Mouse (Mus musculus) heart, embryonic 11.5 days (tissue): Measurements from ENCODE around the gene Csf3. TPM values are rescaled to one million over a fixed set of nuclear protein-coding genes. Genes with fewer than 3 reads are reported as not detected.

ENCODE experiments used
- ATAC-seq: fragments of 200-750 bp; cut with Nextera tagmentation; replicated peaks from 2 replicates; pipeline ENCODE4 v1.8.0; 2017; ENCODE audit warnings: moderate library complexity; ENCODE audit not compliant: insufficient number of reproducible peaks, low FRiP score, low TSS enrichment
- H3K27ac ChIP-seq: fragments of 300-500 bp; sonication (generic); 2 replicates; pipeline ENCODE4 v1.5.1; 2014; ENCODE audit warnings: mild to moderate bottlenecking, low read depth, low read length
- H3K27me3 ChIP-seq: fragments of 300-500 bp; sonication (generic); 2 replicates; pipeline ENCODE4 v1.6.1; 2014; ENCODE audit warnings: mild to moderate bottlenecking, low read length, mixed read lengths; ENCODE audit not compliant: control insufficient read depth, insufficient read depth
- H3K36me3 ChIP-seq: fragments of 300-500 bp; sonication (generic); 2 replicates; pipeline ENCODE4 v1.6.1; 2014; ENCODE audit warnings: mild to moderate bottlenecking, low read length, moderate library complexity, mixed read lengths; ENCODE audit not compliant: control insufficient read depth, insufficient read depth
- H3K4me1 ChIP-seq: fragments of 300-500 bp; sonication (generic); 2 replicates; pipeline ENCODE4 v1.6.1; 2014; ENCODE audit warnings: low read length; ENCODE audit not compliant: control insufficient read depth, insufficient read depth
- H3K4me2 ChIP-seq: fragments of 300-500 bp; sonication (generic); 2 replicates; pipeline ENCODE4 v1.6.1; 2014; ENCODE audit warnings: mild to moderate bottlenecking, moderate library complexity
- H3K4me3 ChIP-seq: fragments of 300-500 bp; sonication (generic); 2 replicates; pipeline ENCODE4 v1.5.1; 2014; ENCODE audit warnings: low read depth, low read length
- H3K9ac ChIP-seq: fragments of 300-500 bp; sonication (generic); 2 replicates; pipeline ENCODE4 v1.6.1; 2014; ENCODE audit warnings: mild to moderate bottlenecking, low read depth, low read length, moderate library complexity
- H3K9me3 ChIP-seq: fragments of 300-500 bp; sonication (generic); replicated peaks from 2 replicates; pipeline ENCODE4 v1.6.1; 2016; ENCODE audit warnings: low read length; ENCODE audit not compliant: control insufficient read depth
- WGBS: fragments of 180-500 bp; shearing (Covaris S2); extraction: QIAGEN DNeasy Blood & Tissue Kit; methylation state at CpG from one replicate; pipeline ENCODE4 v1.1.7; 2014; ENCODE audit not compliant: insufficient replicate concordance; 5-methylcytosine and 5-hydroxymethylcytosine counted together
- polyA plus RNA-seq: library from polyadenylated mRNA; unstranded; fragments of >200 nt; fragmentation: Nextera tagmentation; extraction: Ambion mirVana; gene quantifications from 2 replicates; pipeline ENCODE4 v1.2.1, GENCODE M21; 2014

Gene Csf3
- polyA plus RNA-seq, 1 experiment from 2014 or later, result not detected

GRCm38 (mm10) chr11:98740026-98740392 is 38.9 kb downstream of the Csf3 start:
- no peak for ATAC-seq
- Histone ChIP-seq H3K4me1 (peaks cover 41% of the 10 kb centered on the region), H3K27me3 (no peaks in the 10 kb centered on the region), H3K9me3 (no peaks in the 10 kb centered on the region), H3K9ac (peak overlapping the region; percentile 98), H3K4me3 (peak overlapping the region; percentile 89), H3K4me2 (peak overlapping the region; percentile 81), H3K27ac (peak overlapping the region; percentile 93), H3K36me3 (no peaks in the 10 kb centered on the region)
- 10% methylated on average over 8 of the region's 8 CpGs for WGBS

GRCm38 (mm10) chr11:98740393-98741050 is 39.5 kb downstream of the Csf3 start, which contains the start of gene Thra:
Gene Thra (plus strand): TSS chr11:98740638.
- Histone ChIP-seq H3K4me1 (peaks cover 46% of the 10 kb centered on the region), H3K4me2 (peak within 1 kb of the TSS; percentile 81)
- WGBS, result 0% methylated on average over 22 of the region's 22 CpGs

DNA sequence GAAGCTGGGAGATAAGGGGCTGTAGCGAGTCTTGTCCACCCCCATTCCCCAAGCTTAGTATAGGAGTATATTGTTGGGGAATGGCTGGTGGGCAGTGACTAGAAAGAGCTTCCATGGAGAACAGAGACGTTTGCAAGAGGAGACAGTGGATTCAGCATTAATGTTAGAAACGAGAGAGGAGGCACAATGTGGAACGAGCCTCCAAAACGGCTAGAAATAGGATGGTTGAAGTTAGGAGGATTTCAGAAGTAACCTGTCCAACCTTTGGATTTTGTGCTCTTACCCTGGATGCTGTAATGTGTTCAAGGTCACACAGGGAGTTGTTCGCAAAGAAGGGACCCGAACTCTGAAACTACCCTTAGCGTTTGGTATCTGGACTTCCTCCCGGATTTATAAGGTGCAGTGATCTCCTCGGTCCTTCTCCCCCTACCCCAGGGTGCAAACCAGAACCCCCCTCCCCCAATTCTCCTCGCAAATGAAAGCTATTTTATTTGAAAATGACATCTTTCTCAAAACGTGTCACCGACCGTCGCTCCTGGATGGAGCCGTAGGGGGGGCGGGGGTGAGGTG is 40.1 kb downstream of the Csf3 start:
- under 1% methylated on average over 17 of the region's 17 CpGs for WGBS
- Histone ChIP-seq H3K27ac (peak overlapping the region; percentile 93), H3K9ac (peak overlapping the region; percentile 98), H3K4me2 (peak overlapping the region; percentile 81), H3K36me3 (no peaks in the 10 kb centered on the region), H3K4me1 (peaks cover 52% of the 10 kb centered on the region), H3K4me3 (peak overlapping the region; percentile 89), H3K9me3 (no peaks in the 10 kb centered on the region), H3K27me3 (no peaks in the 10 kb centered on the region)
- ATAC-seq, result no peak

More at GRCm38 (mm10) chr11:98740393-98741050, 39.5 kb downstream of the Csf3 start, which contains the start of gene Thra:
- Histone ChIP-seq H3K27me3 (no peaks in the 10 kb centered on the region), H3K9ac (peak within 1 kb of the TSS; percentile 98), H3K4me3 (peak within 1 kb of the TSS; percentile 89), H3K9me3 (no peaks in the 10 kb centered on the region), H3K36me3 (no peaks in the 10 kb centered on the region), H3K27ac (peak within 1 kb of the TSS; percentile 93)
- ATAC-seq, result peak; percentile 64; the same call in 1 of the 2 replicates

DNA sequence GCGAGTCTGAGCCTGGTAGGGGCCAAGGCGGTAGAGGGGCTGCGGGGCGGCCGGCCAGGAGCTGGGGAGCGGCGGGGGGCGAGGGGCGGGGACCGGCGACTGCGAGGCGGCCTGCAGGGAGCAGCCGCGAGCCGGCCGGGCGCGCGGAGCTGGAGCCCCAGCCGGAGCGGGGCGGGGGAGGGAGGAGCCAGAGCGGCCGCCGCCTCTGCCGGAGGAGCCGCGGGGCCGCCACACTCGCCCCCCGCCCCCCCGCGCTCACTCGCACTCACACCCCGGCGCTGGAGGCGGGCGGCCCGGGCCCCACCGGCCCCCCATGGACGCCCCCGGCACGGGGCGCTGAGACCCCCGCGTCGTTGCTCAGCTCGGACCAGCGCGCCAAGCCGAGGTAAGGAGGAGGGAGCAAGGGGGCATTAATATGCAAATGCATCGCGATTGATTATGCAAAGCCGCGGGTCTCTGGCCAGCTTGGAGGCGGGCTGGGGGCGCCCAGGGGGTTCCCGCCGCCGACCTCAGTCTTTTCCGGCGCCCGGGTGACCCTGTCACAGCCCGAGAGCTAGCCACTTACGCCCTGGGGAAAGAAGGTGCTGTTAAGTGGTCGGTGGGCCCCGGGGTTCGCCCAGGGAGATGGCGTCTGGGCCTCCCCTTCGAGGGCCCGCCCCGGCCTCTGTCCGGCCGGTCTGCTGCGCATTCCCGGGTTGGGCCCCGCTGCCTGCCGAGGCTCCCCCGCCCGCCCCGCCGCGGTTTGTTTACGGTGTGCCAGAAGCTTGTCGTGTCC is 40.7 kb downstream of the Csf3 start:
- H3K9ac ChIP-seq, result peak overlapping the region; percentile 98
- H3K4me2 ChIP-seq, result peak overlapping the region; percentile 81
- ATAC-seq, result peak; percentile 78
- under 1% methylated on average over 61 of the region's 86 CpGs for WGBS
- H3K9me3 ChIP-seq, result no peaks in the 10 kb centered on the region
- peak overlapping the region; percentile 89 for H3K4me3 ChIP-seq
- no peaks in the 10 kb centered on the region for H3K27me3 ChIP-seq
- H3K27ac ChIP-seq, result peak overlapping the region; percentile 93
- H3K36me3 ChIP-seq, result no peaks in the 10 kb centered on the region
- peaks cover 59% of the 10 kb centered on the region for H3K4me1 ChIP-seq

DNA sequence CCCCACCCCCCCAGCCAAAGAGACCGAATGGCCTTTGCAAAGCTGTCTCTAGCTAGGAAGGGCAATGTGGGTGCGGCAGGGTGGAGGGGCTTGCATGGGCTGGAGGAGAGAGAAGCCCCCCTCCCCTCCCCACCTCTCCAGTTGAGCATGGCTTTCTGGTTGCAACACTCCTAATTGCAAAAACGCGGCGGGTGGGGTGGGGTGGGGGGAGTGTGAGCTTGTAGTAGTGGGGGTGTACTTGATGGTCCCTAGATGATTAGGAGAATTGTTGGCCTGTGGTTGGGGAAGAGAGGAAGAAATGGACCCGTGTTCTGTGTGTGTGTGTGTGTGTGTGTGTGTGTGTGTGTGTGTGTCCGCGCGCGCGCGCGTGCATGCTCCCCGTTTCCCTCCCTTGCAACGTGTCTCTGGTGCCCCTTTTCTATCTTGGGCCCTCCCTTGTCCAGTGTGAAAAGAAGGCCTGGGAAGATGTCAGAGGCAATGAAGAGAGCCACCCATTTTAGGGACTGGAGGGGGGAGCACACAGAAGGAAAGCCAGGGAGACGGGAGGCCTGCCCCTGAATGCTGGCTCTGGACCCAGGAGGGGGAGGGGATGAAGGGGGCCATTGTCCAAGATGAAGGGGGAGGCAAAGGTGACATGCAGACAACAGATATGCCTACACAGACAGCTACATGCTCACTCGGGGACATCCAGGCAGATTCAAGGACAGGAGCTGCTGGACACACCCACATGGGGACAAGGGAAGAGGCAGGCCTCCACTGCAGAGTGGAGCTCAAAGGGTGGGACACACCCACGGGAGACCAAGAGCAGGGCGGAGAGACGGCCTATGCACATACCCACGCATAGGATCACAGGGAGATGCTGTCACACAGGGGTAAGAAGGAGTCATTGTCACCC is 41.6 kb downstream of the Csf3 start:
- no peaks in the 10 kb centered on the region for H3K36me3 ChIP-seq
- H3K4me1 ChIP-seq, result peaks cover 66% of the 10 kb centered on the region
- ATAC-seq, result no peak
- peak overlapping the region; percentile 89 for H3K4me3 ChIP-seq
- peak overlapping the region; percentile 93 for H3K27ac ChIP-seq
- WGBS, result 3% methylated on average over 21 of the region's 21 CpGs
- H3K4me2 ChIP-seq, result peak overlapping the region; percentile 81
- no peaks in the 10 kb centered on the region for H3K9me3 ChIP-seq
- H3K27me3 ChIP-seq, result no peaks in the 10 kb centered on the region
- H3K9ac ChIP-seq, result peak overlapping the region; percentile 98

- 4% methylated on average over 9 of the region's 9 CpGs for WGBS
- Histone ChIP-seq H3K36me3 (no peaks in the 10 kb centered on the region), H3K27me3 (no peaks in the 10 kb centered on the region), H3K4me3 (peak overlapping the region; percentile 89), H3K27ac (peak overlapping the region; percentile 93), H3K9ac (peak overlapping the region; percentile 44), H3K4me1 (peaks cover 75% of the 10 kb centered on the region), H3K4me2 (peak overlapping the region; percentile 81), H3K9me3 (no peaks in the 10 kb centered on the region)
- no peak for ATAC-seq
Measured at GRCm38 (mm10) chr11:98743655-98744345, 42.7 kb downstream of the Csf3 start.

DNA sequence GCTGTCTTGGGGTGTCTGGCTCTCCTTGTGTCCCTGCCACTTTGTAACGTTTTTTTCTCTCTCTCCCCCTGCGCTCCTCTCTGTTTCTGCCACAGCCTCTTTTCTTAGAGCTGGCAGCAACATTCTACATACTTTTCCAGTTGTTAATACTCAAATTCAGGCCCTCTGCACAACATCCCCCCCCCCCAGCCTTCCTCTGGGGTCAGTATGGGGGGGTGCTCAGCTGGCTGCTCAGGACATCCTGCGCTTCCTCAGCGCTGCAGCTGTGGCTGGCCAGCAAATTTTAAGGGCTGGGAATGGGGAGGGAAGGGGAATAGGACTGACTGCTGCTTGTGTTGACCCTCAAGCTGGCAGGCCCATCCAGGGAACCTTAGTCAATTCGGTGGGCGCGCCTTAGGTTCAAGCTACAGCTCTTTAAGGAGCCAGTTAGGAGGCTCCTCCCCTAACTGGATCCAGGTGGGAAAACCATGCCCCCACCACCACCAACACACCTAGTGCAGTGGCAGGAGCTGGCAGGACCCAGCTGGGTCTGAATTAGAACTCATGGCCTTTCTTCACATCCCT is 43.5 kb downstream of the Csf3 start:
- Histone ChIP-seq H3K4me1 (peaks cover 80% of the 10 kb centered on the region), H3K36me3 (no peaks in the 10 kb centered on the region), H3K9me3 (no peaks in the 10 kb centered on the region), H3K27ac (peak overlapping the region; percentile 93), H3K4me2 (peak overlapping the region; percentile 81), H3K4me3 (peak overlapping the region; percentile 89), H3K9ac (peak overlapping the region; percentile 44), H3K27me3 (no peaks in the 10 kb centered on the region)
- 36% methylated on average over 7 of the region's 7 CpGs for WGBS
- no peak for ATAC-seq
